Mouse (Mus musculus): ENCODE results near the gene Gna12.

DNA sequence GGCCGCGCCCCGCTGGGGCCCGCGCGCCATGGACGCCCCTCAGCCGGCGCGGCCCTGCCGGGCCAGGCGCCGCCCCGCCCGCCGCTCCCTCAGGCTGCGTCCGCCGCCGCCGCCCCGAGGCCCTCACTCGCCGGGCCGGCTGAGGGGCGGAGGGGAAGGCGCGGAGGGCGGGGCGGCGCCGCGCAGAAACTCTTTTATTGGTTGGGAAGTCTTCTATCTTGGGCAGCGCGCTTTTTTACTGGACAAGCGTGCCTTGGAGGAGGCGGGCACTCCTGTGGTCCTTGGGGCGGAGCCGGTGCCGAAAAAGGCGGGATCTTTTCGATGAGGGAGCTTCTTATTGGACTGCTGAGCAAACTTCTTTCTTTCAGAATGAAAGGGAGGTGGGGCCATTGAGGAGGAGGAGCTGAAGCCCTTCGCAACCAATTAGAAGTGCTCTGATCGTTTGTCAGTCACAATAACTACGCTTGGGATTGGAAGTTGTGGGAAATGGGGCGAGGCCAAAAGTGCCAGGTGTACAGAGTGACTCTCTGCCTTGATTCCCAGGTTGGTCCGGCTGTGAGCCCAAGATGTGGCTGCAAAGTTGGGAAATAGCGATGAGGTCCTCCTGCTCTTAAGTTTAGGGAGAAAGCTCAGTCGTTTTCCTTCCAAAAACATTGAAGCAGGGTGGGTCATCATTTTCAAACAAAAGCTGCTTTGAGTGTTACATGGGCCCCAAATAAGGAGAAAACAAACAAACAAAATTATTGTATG lies at the start of gene Gna12:
- TF ChIP-seq CTCF (IDR thresholded peaks at IDR 0.05; ENCODE audit: low read depth, low read length): no peak
- TF ChIP-seq POLR2A (IDR thresholded peaks at IDR 0.05; ENCODE audit: extremely low read depth, insufficient read depth, low read length): peak; percentile 39; the same call in 1 of the 2 replicates

Measured in liver, adult 2 months (tissue).